Mouse (Mus musculus) kidney, postnatal 14 days (tissue): ENCODE data around the gene Kbtbd4.

Source experiments
- DNase-seq: peaks from one replicate; pipeline ENCODE4 v3.0.0; 2022; ENCODE audit warnings: mixed read lengths

Gene Kbtbd4

GRCm38 (mm10) chr2:90906721-90907120 lies 2.2 kb downstream of the Kbtbd4 start:
- no peak for DNase-seq

DNA sequence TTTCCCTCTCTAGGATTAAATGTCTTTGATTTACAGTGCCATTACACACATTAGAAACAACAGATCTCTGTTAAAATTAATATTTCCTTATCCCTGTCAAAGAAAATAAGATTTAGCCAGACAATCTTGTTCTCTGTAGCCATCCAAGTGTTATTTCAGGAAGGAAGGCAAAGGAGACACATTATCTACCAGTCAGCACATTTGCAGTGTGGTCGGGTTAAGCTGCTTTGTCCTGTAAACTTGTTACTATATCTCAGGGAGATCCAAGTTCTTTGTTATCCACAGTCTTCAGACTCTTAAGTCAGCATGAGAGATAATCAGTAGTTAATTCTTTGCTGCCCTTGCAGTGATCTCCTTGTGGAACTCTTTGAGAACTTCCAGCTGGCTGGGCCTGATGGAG lies 6.3 kb downstream of the Kbtbd4 start:
- no peak for DNase-seq

GRCm38 (mm10) chr2:90911668-90912067 lies 7.1 kb downstream of the Kbtbd4 start:
- DNase-seq: no peak

DNA sequence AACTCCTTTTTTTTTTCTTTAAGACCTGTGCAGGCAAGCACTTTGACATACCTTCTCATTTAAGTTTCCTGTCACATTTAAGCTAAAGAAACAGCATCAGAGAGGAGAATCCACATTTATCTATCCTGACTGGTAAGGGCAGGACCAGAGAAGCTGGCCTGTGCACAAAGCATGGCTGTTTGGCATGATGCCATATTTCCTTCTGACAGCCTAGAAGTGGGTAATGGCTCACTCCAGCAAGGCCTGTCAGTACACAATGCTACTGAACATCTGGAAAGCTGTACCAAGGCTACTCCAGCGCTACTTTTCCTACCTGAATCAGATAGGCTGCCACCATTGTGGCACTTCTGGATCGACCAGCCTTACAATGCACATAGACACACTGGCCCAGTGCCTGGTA lies 9.1 kb downstream of the Kbtbd4 start:
- DNase-seq: peak; percentile 69

- no peak for DNase-seq
Measured at GRCm38 (mm10) chr2:90915516-90915915, 11.0 kb downstream of the Kbtbd4 start.

GRCm38 (mm10) chr2:90916560-90917232 lies 12.2 kb downstream of the Kbtbd4 start:
- no peak for DNase-seq

- peak; percentile 83 for DNase-seq
Measured at GRCm38 (mm10) chr2:90917233-90917998, 12.9 kb downstream of the Kbtbd4 start.

- DNase-seq: peak; percentile 82
Measured at GRCm38 (mm10) chr2:90917999-90918698, 13.6 kb downstream of the Kbtbd4 start.

DNA sequence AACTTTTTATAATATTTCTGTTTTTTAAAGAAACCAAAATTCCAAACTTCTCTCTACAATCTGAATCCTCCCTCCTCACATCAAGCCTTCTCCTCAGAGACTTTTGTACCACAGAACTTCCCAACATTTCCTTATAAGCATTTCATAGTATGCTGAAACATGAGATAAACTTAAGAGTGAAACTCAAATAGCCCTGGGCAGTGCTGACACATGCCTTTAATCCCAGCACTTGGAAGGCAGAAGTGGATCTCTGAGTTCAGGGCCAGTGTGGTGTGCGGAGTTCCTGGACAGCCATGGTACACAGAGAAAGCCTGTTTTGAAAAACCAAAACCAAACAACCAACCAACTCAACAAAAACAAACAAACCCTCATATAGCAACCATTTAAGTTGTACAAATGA lies 16.6 kb downstream of the Kbtbd4 start:
- no peak for DNase-seq

DNA sequence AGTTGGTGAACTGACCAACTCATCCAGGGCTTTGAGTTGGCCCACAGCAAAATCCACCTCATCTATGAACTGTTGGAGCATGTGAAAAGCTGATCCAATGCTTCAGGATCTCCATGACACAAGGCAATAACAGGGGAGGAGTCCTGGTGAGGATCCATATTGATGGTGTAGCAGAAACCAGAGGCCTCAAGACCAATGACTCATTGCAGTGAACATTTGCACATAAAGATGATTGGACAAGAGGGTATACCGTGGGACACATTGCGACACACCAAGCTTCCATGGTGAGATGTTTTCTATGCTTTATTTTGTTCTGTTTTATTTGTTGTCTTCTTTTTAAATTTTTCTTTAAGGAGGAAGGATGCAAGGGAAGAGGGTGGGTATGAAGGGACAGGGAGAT lies 18.1 kb downstream of the Kbtbd4 start:
- no peak for DNase-seq

- no peak for DNase-seq
Measured at GRCm38 (mm10) chr2:90928566-90928965, 24.0 kb downstream of the Kbtbd4 start.

DNA sequence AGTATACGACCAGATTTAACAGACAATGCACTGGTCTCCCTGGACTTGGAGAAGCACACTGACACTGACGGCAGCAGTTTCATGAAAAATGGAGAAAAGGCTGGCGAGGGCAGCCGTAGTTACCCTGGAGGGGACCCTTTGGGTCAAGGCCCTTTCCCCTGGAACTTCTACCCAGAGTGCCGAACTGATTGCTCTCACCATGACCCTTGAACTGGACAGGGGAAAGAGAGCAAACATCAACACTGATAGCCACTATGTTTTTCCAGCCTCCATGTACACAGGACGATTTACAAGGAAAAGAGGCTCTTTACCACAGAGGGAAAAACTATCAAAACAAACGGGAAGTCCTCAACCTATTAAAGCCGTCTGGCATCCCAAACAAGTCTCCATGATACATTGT lies 27.3 kb downstream of the Kbtbd4 start:
- DNase-seq: no peak

GRCm38 (mm10) chr2:90932273-90932672 lies 27.7 kb downstream of the Kbtbd4 start:
- no peak for DNase-seq

DNA sequence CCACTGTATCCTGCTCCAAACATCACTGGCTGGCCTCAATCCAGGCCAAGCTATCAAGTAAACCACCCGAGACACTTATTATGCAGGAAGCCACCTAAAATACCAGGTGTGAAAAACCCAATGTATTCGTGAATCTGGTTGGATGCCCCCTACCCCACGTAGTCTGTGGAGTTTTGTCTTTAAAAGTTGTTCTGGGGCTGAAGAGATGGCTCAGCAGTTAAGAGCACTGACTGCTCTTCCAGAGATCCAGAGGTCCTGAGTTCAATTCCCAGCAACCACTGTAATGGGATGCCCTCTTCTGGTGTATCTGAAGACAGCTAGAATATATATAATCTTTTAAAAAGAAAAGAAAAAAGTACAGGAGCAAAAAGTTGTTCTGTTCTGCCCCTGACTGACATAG lies 33.8 kb downstream of the Kbtbd4 start:
- no peak for DNase-seq

DNA sequence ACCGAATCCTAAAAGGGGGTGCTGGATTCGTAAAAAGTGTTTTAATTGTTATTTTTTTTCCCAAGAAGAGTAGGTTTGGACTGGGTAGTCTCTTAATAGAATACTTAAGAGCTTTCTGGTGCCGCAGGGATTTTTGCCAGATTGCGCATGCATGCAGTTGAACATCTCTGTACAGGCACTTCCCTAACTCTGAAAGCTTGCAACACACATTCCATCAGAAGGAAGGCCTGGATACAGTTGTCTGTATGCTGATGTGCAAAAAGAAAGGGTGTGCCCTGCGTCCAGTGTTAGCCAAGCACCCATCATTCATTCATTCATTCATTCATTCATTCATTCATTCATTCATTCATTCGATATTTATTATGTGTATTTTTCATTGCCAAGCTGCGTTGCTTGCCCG lies 35.2 kb downstream of the Kbtbd4 start:
- DNase-seq: no peak

GRCm38 (mm10) chr2:90940233-90941229 lies 36.0 kb downstream of the Kbtbd4 start, which contains the start of gene Celf1:
Gene Celf1, plus strand, starts transcription at chr2:90940382.
- DNase-seq: peak; percentile 92

- DNase-seq: no peak
Measured at GRCm38 (mm10) chr2:90941744-90942143, 37.2 kb downstream of the Kbtbd4 start.

GRCm38 (mm10) chr2:90950149-90950548 lies 45.6 kb downstream of the Kbtbd4 start:
- no peak for DNase-seq

DNA sequence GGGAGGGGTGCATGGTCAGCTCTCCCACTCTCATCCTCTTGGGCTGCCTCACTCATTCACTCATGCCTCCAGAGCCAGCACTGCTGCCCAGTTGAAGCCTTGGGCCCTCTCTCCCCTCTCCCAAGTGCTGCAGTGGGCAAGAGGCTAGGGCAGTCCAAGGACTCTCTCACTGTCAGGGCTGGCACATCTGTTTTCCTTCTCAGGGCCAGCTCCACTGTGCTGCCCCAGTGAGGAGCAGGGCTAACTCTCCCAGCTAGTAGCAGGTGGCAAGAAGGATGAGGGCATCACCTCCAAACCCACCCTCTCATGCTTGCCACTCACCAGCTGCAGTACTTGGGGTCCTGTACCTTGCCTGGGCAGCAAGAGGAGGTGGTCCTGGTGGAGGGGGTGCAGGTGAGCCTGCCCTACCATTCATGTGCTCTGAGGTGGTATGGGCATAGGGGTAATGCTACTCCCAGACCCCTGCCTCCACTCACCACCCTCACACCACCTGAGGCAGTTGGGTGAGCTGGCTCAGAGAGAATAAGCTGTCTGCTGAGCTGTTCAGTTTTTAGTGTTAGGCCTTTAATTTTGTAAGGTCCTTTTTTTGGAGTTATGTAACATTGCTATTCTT lies 46.1 kb downstream of the Kbtbd4 start:
- no peak for DNase-seq

GRCm38 (mm10) chr2:90953461-90953860 lies 48.9 kb downstream of the Kbtbd4 start:
- no peak for DNase-seq

- no peak for DNase-seq
Measured at GRCm38 (mm10) chr2:90956053-90956452, 51.5 kb downstream of the Kbtbd4 start.

GRCm38 (mm10) chr2:90958856-90959255 lies 54.3 kb downstream of the Kbtbd4 start:
- no peak for DNase-seq
